Mouse (Mus musculus): ENCODE results near the gene Rab40b.

DNA sequence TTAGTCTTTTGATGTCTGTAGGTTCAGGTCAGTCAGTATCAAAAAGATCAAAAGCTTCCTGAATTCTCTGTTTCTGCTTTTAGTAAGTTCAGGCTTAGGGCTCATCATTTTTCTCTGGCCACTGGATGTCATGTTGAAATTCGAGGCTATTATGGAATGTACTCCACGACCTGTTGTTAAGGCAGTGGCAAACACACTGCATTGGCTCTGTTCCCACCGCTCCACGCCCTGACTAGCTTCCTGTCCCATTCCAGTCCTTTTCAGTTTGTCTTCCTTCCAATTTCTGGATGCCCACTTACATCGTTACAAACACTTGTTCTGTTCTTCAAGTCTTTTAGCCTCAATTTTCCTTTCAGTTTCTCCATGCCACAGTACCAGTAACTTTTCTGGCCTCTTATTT is 27.3 kb upstream of the Rab40b start:
- TF ChIP-seq CTCF (IDR thresholded peaks at IDR 0.05; ENCODE audit: control insufficient read depth, insufficient read depth, insufficient replicate concordance, low read depth, low read length) (no peak), POLR2A (IDR thresholded peaks at IDR 0.05; ENCODE audit: control insufficient read depth, low read depth, low read length) (no peak)
